Mouse (Mus musculus) midbrain, embryonic 10.5 days (tissue): Measurements from ENCODE around the gene Rfx7. TPM values are rescaled to one million over a fixed set of nuclear protein-coding genes. Genes with fewer than 3 reads are reported as not detected.
"Not testable (repeated sequence)": the region's sequence is repeated elsewhere in the genome, so short reads cannot be mapped to it uniquely, and the experiment has no call there.

ENCODE experiments used
- DNase-seq: peaks from one replicate; pipeline ENCODE4 v3.0.0-alpha.2; 2017; ENCODE audit warnings: low spot score
- H3K27ac ChIP-seq: fragments of 300-500 bp; sonication (generic); replicated peaks from 2 replicates; pipeline ENCODE4 v1.5.1; 2016; ENCODE audit warnings: mild to moderate bottlenecking
- H3K27me3 ChIP-seq: fragments of 300-500 bp; sonication (generic); 2 replicates; pipeline ENCODE4 v1.6.1; 2016; ENCODE audit warnings: low read depth, mild to moderate bottlenecking; ENCODE audit not compliant: poor library complexity, severe bottlenecking
- H3K36me3 ChIP-seq: fragments of 300-500 bp; sonication (generic); 2 replicates; pipeline ENCODE4 v1.6.1; 2016; ENCODE audit warnings: mild to moderate bottlenecking, moderate library complexity
- H3K4me1 ChIP-seq: fragments of 300-500 bp; sonication (generic); 2 replicates; pipeline ENCODE4 v1.6.1; 2016
- H3K4me3 ChIP-seq: fragments of 300-500 bp; sonication (generic); 2 replicates; pipeline ENCODE4 v1.5.1; 2016; ENCODE audit warnings: mild to moderate bottlenecking, moderate library complexity
- H3K9me3 ChIP-seq: fragments of 300-500 bp; sonication (generic); replicated peaks from 2 replicates; pipeline ENCODE4 v1.6.1; 2016; ENCODE audit warnings: mild to moderate bottlenecking
- WGBS: fragments of 180-500 bp; shearing (Covaris S2); methylation state at CpG from one replicate; pipeline ENCODE4 v1.1.7; 2016; 5-methylcytosine and 5-hydroxymethylcytosine counted together
- polyA plus RNA-seq: library from polyadenylated mRNA; unstranded; fragments of >200 nt; fragmentation: Nextera tagmentation; extraction: Ambion mirVana; gene quantifications from 2 replicates; pipeline ENCODE4 v1.2.1, GENCODE M21; 2016

Rfx7 gene
- polyA plus RNA-seq, 1 experiment from 2014 or later, result 14.8 TPM

GRCm38 (mm10) chr9:72567116-72567515 lies 35.1 kb downstream of the Rfx7 start:
- WGBS, result 52% methylated on average over 2 of the region's 2 CpGs
- no peaks in the 10 kb centered on the region for H3K4me1 ChIP-seq
- DNase-seq, result no peak
- H3K9me3 ChIP-seq, result 0 out of 2 replicates have a peak, but pooled peaks cover 4% of the 10 kb centered on the region
- no peaks in the 10 kb centered on the region for H3K27me3 ChIP-seq
- 0 out of 2 replicates have a peak, but pooled peaks cover 7% of the 10 kb centered on the region for H3K36me3 ChIP-seq
- no peak overlapping the region for H3K27ac ChIP-seq
- no peak overlapping the region for H3K4me3 ChIP-seq

- Histone ChIP-seq H3K27me3 (no peaks in the 10 kb centered on the region), H3K4me3 (no peak overlapping the region), H3K4me1 (no peaks in the 10 kb centered on the region), H3K36me3 (peaks cover 3% of the 10 kb centered on the region), H3K27ac (no peak overlapping the region), H3K9me3 (no peaks in the 10 kb centered on the region)
- DNase-seq, result no peak
- WGBS, result 53% methylated on average over 3 of the region's 3 CpGs
Observed at GRCm38 (mm10) chr9:72580216-72580615, 48.2 kb downstream of the Rfx7 start.

- H3K27me3 ChIP-seq, result no peaks in the 10 kb centered on the region
- no peak for DNase-seq
- WGBS, result 100% methylated on average over 1 of the region's 1 CpGs
- H3K36me3 ChIP-seq, result peaks cover 24% of the 10 kb centered on the region
- H3K4me1 ChIP-seq, result 0 out of 2 replicates have a peak, but pooled peaks cover 3% of the 10 kb centered on the region
- H3K27ac ChIP-seq, result no peak overlapping the region
- no peaks in the 10 kb centered on the region for H3K9me3 ChIP-seq
- H3K4me3 ChIP-seq, result no peak overlapping the region
Observed at GRCm38 (mm10) chr9:72590861-72591260, 58.8 kb downstream of the Rfx7 start.

- H3K9me3 ChIP-seq, result no peaks in the 10 kb centered on the region
- no peaks in the 10 kb centered on the region for H3K27me3 ChIP-seq
- H3K27ac ChIP-seq, result no peak overlapping the region
- 0 out of 2 replicates have a peak, but pooled peaks cover 3% of the 10 kb centered on the region for H3K4me1 ChIP-seq
- no peak overlapping the region for H3K4me3 ChIP-seq
- no peak for DNase-seq
- H3K36me3 ChIP-seq, result peaks cover 29% of the 10 kb centered on the region
Observed at GRCm38 (mm10) chr9:72592016-72592415, 60.0 kb downstream of the Rfx7 start.

GRCm38 (mm10) chr9:72594656-72595055 lies 62.6 kb downstream of the Rfx7 start:
- 77% methylated on average over 4 of the region's 4 CpGs for WGBS
- not testable (repeated sequence) for DNase-seq

GRCm38 (mm10) chr9:72600142-72600541 lies 68.1 kb downstream of the Rfx7 start:
- Histone ChIP-seq H3K27ac (no peak overlapping the region), H3K9me3 (no peaks in the 10 kb centered on the region), H3K4me1 (no peaks in the 10 kb centered on the region), H3K36me3 (peaks cover 40% of the 10 kb centered on the region), H3K27me3 (no peaks in the 10 kb centered on the region), H3K4me3 (no peak overlapping the region)
- DNase-seq, result no peak
- 93% methylated on average over 3 of the region's 3 CpGs for WGBS

More at GRCm38 (mm10) chr9:72594656-72595055, 62.6 kb downstream of the Rfx7 start:
- peaks cover 44% of the 10 kb centered on the region for H3K36me3 ChIP-seq
- H3K9me3 ChIP-seq, H3K4me3 ChIP-seq, H3K4me1 ChIP-seq, H3K27me3 ChIP-seq, H3K27ac ChIP-seq: not testable (repeated sequence)

- no peaks in the 10 kb centered on the region; the same call in 1 of the 2 replicates for H3K4me1 ChIP-seq
- no peak for DNase-seq
Observed at GRCm38 (mm10) chr9:72609771-72610170, 77.7 kb downstream of the Rfx7 start.

GRCm38 (mm10) chr9:72613884-72614283 lies 81.8 kb downstream of the Rfx7 start:
- 81% methylated on average over 2 of the region's 2 CpGs for WGBS
- no peak for DNase-seq
- Histone ChIP-seq H3K36me3 (peaks cover 73% of the 10 kb centered on the region), H3K4me1 (peaks cover 3% of the 10 kb centered on the region; the same call in 1 of the 2 replicates), H3K4me3 (no peak overlapping the region), H3K27me3 (no peaks in the 10 kb centered on the region), H3K9me3 (no peaks in the 10 kb centered on the region), H3K27ac (no peak overlapping the region)

More at GRCm38 (mm10) chr9:72609771-72610170, 77.7 kb downstream of the Rfx7 start:
- Histone ChIP-seq H3K36me3 (peaks cover 46% of the 10 kb centered on the region), H3K27ac (no peak overlapping the region), H3K9me3 (no peaks in the 10 kb centered on the region), H3K27me3 (no peaks in the 10 kb centered on the region), H3K4me3 (no peak overlapping the region)

- WGBS, result 82% methylated on average over 6 of the region's 6 CpGs
- peaks cover 3% of the 10 kb centered on the region; the same call in 1 of the 2 replicates for H3K4me1 ChIP-seq
- no peaks in the 10 kb centered on the region for H3K27me3 ChIP-seq
- DNase-seq, result no peak
- H3K36me3 ChIP-seq, result peaks cover 73% of the 10 kb centered on the region
- H3K27ac ChIP-seq, result peak overlapping the region; percentile 49; the same call in 1 of the 2 replicates
- no peak overlapping the region for H3K4me3 ChIP-seq
- H3K9me3 ChIP-seq, result no peaks in the 10 kb centered on the region
Observed at GRCm38 (mm10) chr9:72614786-72615480, 82.9 kb downstream of the Rfx7 start.

GRCm38 (mm10) chr9:72618037-72618436 lies 86.0 kb downstream of the Rfx7 start:
- DNase-seq, result no peak
- WGBS, result 92% methylated on average over 3 of the region's 3 CpGs
- Histone ChIP-seq H3K27me3 (no peaks in the 10 kb centered on the region), H3K4me1 (peaks cover 3% of the 10 kb centered on the region; the same call in 1 of the 2 replicates), H3K4me3 (no peak overlapping the region), H3K27ac (no peak overlapping the region), H3K9me3 (no peaks in the 10 kb centered on the region), H3K36me3 (peaks cover 57% of the 10 kb centered on the region)

- H3K27ac ChIP-seq, result no peak overlapping the region
- no peak overlapping the region for H3K4me3 ChIP-seq
- peaks cover 12% of the 10 kb centered on the region for H3K4me1 ChIP-seq
- WGBS, result 91% methylated on average over 1 of the region's 1 CpGs
- H3K9me3 ChIP-seq, result no peaks in the 10 kb centered on the region
- peaks cover 24% of the 10 kb centered on the region for H3K36me3 ChIP-seq
- DNase-seq, result no peak
- H3K27me3 ChIP-seq, result no peaks in the 10 kb centered on the region
Observed at GRCm38 (mm10) chr9:72623605-72624004, 91.6 kb downstream of the Rfx7 start.

- Histone ChIP-seq H3K9me3 (no peaks in the 10 kb centered on the region), H3K4me3 (no peak overlapping the region), H3K27ac (no peak overlapping the region), H3K36me3 (peaks cover 11% of the 10 kb centered on the region; the same call in 1 of the 2 replicates), H3K4me1 (peaks cover 14% of the 10 kb centered on the region), H3K27me3 (no peaks in the 10 kb centered on the region)
- 79% methylated on average over 1 of the region's 1 CpGs for WGBS
- no peak for DNase-seq
Observed at GRCm38 (mm10) chr9:72627598-72627997, 95.6 kb downstream of the Rfx7 start.

GRCm38 (mm10) chr9:72628591-72628990 lies 96.6 kb downstream of the Rfx7 start:
- WGBS, result 59% methylated on average over 2 of the region's 2 CpGs
- Histone ChIP-seq H3K36me3 (peaks cover 4% of the 10 kb centered on the region; the same call in 1 of the 2 replicates), H3K4me3 (no peak overlapping the region), H3K27ac (no peak overlapping the region), H3K27me3 (no peaks in the 10 kb centered on the region), H3K9me3 (no peaks in the 10 kb centered on the region), H3K4me1 (peaks cover 14% of the 10 kb centered on the region)
- no peak for DNase-seq
